Mouse (Mus musculus) heart, postnatal 36 days (tissue): ENCODE measurements around the gene Kansl2. TPM values are rescaled to one million over a fixed set of nuclear protein-coding genes. Genes with fewer than 3 reads are reported as not detected.
A peak's percentile ranks its signal among the peaks of the same experiment; 100 is the strongest.

Source experiments
- DNase-seq, 2 experiments: peaks; one replicate each; pipeline ENCODE4 v3.0.0; 2021 to 2022
- intact Hi-C: fragments of 180-260 bp; cut with DNase I; formaldehyde crosslinking; loops from one replicate; pipeline ENCODE4 v1.15.1; 2025
- total RNA-seq, 2 experiments: library from RNA; stranded (reverse); gene quantifications; 2 replicates each; pipeline ENCODE4 v1.2.3; 2021

Gene Kansl2
- total RNA-seq, 2 experiments from 2014 or later = 75.0 to 79.4 TPM

DNA sequence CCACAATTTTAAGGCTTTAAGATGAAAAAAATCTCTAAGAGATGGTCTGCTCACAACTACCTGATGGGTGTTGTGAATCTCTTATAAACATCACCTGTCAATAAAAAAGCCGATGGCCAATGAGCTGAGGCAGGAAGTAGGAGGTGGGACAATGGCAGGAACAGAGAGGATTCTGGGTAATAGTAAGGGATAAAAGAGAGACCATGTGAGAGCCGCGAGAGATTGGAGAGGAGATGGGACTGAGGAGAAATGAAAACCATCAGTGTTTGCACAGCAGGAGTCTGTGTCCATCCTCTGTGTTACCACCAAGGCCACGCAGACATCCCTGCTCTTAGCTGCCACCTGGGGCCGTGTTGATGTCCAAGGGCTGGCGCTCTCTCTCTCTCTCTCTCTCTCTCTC is 26.7 kb downstream of the Kansl2 start:
- intact Hi-C loops = loop anchor here (10.0 kb wide), 1 partner anchor 413 kb away; the partner anchor contains the start of genes Pfkm and Senp1
- DNase-seq = no peak

DNA sequence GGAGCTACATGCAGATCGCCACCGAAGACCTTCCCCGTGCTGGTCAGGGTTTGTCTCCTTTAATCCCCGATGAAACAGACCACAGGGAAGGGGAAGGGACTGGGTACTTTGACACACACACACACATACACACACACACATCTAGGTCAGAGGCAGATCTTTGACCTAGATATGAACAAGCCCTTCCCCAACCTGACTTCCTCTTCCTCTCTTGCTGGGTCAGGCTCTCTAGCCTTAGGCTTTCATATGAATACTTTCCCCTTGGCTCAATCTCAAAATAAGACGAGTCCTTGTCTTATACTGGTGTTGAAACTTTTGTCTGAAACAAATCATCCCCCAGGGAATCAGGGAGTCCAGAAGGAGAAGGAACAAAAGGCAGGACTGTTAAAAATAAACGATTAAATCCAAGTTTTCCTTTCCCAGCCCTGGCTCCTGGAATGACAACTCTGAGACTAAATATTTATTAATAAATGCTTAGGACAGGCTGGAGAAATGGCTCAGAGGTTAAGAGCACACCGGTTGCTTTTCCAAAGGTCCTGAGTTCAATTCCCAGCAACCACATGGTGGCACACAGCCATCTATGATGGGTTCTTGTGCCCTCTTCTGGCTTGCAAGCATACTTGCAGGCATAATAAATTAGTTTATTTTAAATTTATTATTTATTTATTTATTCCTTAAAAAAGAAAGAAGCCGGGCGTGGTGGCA is 27.7 kb downstream of the Kansl2 start:
- intact Hi-C loops = loop anchor here (10.0 kb wide), 1 partner anchor 412 kb away; the partner anchor contains the start of genes Pfkm and Senp1
- DNase-seq = no peak

DNA sequence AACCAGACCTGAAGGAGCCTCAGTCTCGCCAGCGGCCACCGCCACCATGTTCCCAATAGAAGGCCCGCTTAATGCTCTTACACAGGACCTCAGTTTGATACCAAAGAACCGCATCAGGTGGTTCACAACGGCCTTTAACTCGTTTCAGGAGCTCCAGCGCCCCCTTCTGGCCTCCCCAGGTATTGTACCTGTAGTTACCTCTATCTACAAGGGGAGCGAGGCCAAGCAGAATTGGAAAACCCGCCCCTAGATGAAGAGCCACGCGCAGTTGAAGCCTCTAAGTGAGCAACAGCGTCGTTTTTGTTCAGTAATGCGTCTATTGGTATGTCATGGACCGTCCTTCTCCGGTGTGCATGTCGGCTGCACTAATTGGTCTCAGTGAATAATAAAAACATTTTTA is 29.6 kb downstream of the Kansl2 start:
- intact Hi-C loops = loop anchor here (2.0 to 10.0 kb wide), 4 partner anchors 20 to 410 kb away; partner anchors contain the start of genes Pfkm and Senp1
- peak; percentile 63 to 86 for DNase-seq

DNA sequence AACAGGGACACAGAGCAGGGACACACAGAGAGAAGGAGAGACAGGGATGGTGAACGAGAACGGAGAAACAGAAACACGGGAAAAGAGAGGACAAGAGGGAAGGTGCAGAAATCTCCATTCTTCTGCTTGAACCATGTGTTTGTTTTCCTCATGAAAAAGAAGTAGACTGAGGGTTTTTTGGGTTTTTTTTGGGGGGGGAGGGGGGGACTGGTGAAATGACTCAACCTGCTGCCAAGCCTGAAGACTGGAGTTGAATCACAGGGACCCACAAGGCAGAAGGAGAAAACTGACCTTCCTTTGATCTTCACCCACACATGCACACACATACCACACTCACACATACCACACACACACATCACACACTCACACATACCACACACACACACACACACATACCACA is 30.7 kb downstream of the Kansl2 start:
- DNase-seq = no peak
- intact Hi-C loops = loop anchor here (5.0 to 10.0 kb wide), 2 partner anchors 81 to 409 kb away; partner anchors contain the start of genes Pfkm and Senp1

- DNase-seq = no peak
- intact Hi-C loops = no loop called here
Measured at GRCm38 (mm10) chr15:98497631-98498030, 36.4 kb downstream of the Kansl2 start.

- intact Hi-C loops = no loop called here
- no peak for DNase-seq
Measured at GRCm38 (mm10) chr15:98492102-98492501, 42.0 kb downstream of the Kansl2 start, which contains the start of gene Olfr279. Olfr279 (plus strand) TSS chr15:98492402.

GRCm38 (mm10) chr15:98491332-98491731 is 42.7 kb downstream of the Kansl2 start:
- intact Hi-C loops = no loop called here
- DNase-seq = no peak

DNA sequence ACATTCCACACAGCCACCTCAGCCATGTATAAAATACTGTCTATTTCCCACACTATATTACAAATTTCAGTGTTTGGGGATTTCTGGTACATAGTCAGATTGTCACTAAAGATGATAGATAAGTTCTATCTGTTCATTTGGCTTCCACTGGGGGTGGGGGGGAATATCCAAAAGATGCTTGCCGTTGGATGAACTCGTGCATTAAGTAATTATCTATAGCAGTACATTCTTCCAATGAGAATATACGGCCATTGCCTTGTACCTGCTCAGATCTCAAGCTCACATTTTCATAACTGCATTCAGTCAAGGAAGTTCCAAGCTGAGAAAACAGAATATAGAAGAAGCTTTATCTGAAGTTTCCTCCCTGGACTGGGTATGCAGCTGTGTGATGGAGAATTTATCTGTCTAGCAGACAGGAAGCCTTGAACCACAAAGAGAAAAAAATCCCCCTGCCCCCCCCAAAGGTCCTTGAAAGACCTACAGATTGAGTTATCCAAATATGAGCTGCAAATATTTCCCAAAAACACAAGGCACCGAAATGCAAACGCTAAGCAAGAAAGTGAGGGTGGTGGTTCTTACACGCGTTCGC is 47.5 kb downstream of the Kansl2 start:
- intact Hi-C loops = no loop called here
- no peak for DNase-seq

- DNase-seq = peak; percentile 46 to 54
- intact Hi-C loops = loop anchor here (2.0 kb wide), 1 partner anchor 21 kb away; no protein-coding TSS in a partner anchor
Measured at GRCm38 (mm10) chr15:98483907-98484886, 49.9 kb downstream of the Kansl2 start.

GRCm38 (mm10) chr15:98482701-98483100 is 51.4 kb downstream of the Kansl2 start, which contains the start of gene Lalba:
Lalba (minus strand) TSS chr15:98482721.
- no peak for DNase-seq
- intact Hi-C loops = no loop called here

DNA sequence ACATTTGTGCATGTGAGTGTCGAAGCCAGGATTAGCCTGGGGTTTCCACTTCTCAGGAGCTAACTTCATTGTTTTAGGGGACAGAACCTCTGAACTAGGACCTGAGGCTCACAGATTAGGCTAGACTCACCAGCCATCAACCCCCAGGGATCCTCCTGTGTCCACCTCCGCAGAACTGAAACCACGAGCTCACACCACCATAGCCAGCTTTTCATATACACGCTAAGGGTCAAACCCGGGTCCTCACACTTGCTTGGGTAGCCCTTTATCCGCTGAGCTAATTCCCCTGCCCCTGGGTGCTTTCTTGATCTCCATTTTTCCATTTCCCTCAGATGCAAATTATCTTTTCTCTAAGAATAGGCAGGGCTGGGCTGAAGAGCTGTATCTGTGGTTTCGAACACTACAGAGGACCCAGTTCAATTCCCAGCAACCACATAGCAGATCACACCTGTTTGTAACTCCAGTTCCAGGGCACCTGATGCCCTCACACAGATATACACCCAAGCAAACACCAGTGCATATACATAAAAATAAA is 54.4 kb downstream of the Kansl2 start:
- DNase-seq = no peak
- intact Hi-C loops = no loop called here

DNA sequence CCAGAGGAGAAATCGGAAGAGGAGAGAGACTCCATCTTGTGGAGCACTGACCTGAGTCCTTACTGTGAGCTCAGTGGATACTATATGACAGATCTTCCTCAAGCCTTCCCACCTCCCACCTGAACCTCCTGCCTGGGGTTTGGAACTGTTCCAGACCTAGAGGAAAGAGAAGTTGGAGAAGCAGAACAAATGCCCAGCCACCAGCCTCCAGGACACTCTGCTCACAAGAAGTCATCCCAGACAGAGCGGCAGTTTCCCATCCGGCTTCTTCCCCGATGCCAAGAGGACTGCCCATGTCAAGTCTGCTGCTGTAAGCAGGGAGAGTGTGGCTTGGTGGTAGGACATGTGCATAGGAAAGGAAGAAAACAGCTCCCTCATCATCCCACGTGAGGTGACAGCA is 57.8 kb downstream of the Kansl2 start:
- intact Hi-C loops = no loop called here
- no peak for DNase-seq

DNA sequence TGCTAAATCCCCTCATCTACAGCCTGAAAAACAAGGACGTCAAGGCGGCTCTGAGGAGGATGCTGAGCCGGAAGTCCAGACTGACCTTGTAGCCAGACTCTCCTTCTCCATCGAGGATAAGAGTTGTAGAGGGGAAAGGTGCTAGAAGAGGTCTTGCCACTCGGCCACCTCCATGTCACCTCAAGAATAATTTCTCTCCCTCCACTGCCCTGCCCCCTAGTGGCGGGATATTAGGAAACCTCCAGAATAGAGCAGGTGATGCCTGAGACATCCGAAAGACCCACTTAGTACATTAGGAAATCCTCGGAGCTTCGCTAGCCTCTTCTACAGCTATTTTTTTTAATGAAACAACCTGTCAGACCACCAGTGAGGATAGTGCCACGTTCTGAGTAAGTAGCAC is 58.7 kb downstream of the Kansl2 start:
- peak; percentile 41 to 72 for DNase-seq
- intact Hi-C loops = no loop called here

DNA sequence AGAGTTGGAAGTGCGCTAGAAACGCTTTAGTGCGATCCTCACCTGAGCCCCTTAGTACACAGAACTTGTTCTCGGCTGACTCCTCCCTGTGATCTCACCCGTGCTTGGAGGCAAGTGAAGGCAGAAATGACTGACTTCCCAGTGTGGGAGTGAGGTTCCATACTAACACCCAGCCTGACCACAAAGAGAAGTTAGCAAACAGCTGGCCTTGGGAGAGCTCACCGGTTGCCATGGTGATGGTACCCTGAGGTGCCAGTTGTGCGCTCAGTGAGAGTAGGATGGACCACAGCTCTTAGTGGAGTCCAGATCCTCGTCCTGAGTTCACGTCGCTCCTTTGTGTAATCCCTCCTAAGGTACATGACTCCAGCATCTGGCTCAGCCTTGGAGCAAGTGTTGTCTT is 59.1 kb downstream of the Kansl2 start:
- DNase-seq = no peak
- intact Hi-C loops = no loop called here

GRCm38 (mm10) chr15:98471539-98471938 is 62.5 kb downstream of the Kansl2 start:
- intact Hi-C loops = no loop called here
- DNase-seq = no peak

- intact Hi-C loops = no loop called here
- no peak for DNase-seq
Measured at GRCm38 (mm10) chr15:98469596-98469995, 64.5 kb downstream of the Kansl2 start, which contains the start of gene OR5BS1P. OR5BS1P (plus strand) TSS chr15:98469896.
